Mouse (Mus musculus) spleen, adult 12 weeks (tissue): ENCODE results near the gene Ganc.

Experiments
- DNase-seq: peaks from one replicate; pipeline ENCODE4 v3.0.0; 2022; ENCODE audit warnings: low spot score

The Ganc gene

DNA sequence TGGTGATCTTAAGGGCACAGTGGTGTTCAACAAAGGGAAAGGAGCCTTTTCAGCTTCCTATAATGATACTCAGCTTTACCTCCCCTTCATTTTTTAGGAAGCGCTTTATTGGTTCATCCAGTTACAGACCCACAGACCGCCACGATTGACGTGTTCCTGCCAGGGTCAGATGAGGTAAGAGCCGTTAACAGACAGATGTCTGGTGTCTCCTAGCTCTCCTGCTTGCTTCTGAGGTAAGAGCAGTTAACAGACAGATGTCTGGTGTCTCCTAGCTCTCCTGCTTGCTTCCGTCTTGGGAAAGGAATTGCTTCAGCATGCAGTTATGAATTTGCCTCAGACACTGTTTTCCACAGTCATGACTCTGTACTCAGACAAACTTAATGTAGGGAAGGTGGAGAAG, 47.0 kb downstream of the Ganc start:
- DNase-seq: no peak

DNA sequence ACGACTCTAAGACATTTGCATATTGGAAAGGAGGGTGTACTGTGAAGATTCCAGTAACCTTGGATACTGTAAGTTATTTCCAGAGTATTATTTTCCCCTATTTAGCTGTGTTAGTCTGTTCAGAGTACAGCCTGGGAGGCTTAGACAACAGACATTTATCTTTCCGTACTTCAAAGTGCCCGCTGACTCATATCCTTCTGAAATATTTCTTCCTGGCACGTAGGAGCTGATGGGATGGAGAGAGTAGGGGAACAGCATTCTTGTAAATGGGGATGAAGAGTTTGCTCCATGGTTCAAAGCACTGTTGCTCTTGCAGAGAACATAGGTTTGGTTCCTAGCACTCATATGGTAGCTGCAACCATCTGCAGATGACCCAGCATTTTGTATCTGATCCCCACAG, 48.9 kb downstream of the Ganc start:
- DNase-seq: no peak

DNA sequence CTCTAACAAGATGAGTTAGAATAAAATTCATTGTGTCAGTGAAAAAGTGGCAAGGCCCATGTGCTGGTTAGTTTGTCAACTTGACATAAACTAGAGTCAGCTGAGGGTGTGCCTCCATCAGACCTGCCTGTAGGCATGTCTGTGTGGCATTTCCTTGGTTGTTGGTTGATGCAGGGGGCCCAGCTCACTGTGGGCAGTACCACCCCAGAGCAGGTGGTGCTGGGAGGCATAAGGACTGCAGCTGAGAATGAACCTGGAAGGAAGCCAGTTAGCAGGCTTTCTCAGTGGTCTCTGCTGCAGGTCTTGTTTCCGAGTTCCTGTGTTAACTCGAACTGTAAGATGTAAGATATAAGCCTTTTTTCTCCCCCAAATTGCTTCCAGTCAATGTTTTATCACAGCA, 51.3 kb downstream of the Ganc start:
- no peak for DNase-seq

DNA sequence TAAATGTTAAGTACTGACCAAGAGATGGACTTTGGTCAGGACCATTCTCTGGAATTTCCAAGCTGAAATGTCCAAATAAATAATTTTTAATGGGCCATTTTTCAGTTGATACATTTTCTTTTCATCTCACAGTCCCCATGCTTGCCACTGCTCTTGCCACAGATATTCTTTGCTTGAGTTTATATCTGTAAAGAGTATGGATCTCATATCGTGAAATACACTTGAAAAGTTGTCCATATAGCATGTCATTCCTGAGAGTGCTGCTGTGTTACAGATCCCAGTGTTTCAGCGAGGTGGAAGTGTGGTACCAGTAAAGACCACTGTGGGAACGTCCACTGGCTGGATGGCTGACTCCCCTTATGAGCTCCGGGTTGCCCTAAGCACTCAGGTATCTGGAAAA, 52.0 kb downstream of the Ganc start, which contains the start of gene Capn3:
Capn3 (plus strand) TSS at position 301 of the 400 bp plus-strand sequence.
- no peak for DNase-seq

DNA sequence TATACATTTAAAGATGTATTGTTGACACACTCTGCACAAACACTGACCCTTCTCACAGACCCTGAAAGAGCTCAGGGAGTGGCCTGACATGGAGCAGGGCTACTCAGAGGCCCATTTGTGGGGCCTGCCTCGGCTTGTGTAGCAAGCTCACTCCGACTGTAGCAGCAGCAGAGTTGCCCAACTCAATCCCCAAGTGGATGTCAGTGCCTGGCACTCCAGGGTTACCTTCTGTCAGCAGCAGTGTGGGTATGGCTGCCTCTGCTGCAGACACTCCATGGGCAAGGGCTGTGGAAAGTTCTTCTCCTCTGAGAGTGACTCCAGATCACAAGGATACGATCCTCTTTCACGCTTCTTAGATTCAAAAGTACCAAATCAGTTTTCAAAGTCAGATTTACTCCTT, 56.5 kb downstream of the Ganc start:
- no peak for DNase-seq

DNA sequence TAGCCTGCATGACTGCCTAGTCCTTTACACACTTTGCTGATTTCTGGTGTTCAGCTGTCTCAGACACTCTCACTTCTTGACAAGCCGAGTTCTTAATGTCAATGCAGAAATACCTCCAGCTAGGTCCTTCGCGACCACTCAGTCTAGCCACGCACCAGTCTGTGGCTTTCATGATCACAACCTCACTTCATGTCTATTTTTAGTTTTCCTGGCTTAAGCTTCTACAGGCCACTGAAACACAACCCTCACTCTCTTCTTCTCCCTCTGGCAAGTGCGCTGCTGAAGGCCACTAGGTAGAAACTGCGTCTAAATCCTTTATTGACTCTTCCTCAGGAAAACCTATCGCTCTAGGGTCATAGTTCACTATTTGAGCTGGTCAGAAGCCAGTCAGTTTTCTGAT, 59.6 kb downstream of the Ganc start:
- DNase-seq: no peak

DNA sequence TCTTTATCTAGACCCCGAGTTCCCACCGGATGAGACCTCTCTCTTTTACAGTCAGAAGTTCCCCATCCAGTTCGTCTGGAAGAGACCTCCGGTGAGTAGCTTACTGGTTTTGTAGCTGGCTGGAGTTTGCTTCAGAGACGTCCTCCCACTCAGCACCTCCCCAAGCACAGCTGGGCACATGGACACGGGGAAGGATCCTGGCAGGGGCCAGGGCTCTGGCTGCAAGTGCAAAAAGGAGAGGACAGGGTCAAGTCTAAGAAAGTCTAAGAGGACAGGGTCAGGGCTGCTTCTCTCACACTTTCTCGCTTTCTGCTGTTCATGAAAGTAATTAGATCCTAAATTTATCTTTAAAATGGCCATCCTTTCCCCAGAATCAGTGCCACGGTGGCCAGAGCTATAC, 60.4 kb downstream of the Ganc start:
- DNase-seq: no peak

DNA sequence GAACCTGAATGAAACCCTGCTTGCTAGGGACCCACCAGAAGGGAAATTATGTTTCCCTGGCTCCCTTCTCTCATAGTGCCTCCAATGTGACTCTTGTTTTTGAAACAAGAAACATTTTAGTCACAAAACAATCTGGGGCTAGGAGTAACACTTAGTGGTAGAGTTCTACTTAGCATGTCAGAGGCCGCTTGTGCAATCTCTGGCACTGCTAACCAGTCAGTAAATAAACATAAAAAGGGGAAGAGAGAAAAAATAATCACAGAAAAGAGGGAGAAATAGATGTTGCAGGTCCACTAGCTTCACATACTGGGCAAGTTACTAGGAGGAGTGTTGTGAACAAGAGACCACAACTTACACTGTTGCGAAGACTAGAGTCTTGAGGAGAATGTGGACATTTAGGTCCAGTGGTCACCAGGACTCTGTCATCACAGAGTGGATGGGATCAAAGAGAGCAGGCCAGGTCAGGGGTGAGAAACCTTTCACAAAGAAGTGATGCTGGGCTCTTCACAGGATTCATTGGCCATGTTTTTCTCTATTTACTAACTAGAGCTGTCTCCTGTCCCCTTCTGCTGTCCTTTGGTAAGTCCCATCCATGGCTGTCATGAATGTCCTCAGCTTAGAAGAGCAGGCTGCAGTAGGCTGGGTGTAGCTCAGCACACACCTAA, 61.2 kb downstream of the Ganc start:
- no peak for DNase-seq

DNA sequence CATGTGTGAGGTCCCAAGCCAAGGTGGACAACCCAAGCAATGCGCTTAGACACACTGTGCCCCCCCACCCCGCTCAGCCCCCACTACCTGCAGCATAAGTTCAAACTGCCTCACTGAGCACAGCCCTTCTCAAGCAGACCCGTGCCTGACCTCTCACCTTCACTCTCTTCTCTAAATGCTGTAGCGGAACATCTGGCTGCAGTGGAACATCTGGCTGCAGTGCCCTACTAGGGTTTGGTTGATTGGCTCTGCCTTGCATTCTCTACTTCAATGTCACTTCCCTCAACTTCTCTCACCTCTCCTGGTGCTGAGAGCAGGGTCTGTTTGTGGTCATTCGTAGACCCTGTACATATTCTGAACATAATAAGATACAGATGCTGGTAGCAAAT, 61.7 kb downstream of the Ganc start:
- no peak for DNase-seq

DNA sequence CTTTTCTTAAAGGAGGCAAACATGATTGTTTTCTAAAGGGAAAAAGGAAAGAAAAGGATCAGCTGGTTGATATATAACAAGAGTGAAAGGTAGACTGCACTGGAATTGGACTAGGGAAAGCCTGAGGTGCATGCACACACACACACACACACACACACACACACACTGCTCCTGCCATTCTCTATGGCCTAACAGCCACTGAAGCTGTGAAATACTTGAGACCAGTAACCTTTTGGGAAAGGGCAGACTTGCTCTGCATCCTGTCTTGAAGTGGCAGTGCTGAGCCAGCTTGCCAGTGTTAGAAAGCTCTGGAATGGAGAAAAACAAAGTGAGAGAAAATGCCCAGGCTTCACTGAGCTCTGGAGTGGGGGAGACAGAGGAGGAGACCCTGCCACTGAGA, 64.3 kb downstream of the Ganc start:
- no peak for DNase-seq

DNA sequence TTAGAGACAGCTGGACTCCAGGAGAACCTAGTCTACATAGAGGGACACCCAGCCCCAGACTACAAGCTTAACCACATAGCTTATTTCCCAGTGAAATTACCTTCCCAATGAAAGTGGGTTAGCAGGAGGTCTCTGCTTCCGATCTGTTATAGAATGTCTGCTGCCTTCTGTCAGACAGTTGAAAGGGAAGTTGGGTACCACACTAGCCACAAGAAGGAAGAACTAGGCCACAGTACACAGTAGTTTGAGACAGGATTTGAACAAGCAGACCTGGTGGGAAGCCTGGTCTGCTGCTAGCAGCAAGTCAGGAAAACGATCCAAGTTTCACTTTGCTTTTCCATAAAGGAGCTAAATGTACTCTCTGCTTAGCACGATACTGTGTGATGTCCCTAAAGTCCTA, 65.5 kb downstream of the Ganc start:
- DNase-seq: no peak

DNA sequence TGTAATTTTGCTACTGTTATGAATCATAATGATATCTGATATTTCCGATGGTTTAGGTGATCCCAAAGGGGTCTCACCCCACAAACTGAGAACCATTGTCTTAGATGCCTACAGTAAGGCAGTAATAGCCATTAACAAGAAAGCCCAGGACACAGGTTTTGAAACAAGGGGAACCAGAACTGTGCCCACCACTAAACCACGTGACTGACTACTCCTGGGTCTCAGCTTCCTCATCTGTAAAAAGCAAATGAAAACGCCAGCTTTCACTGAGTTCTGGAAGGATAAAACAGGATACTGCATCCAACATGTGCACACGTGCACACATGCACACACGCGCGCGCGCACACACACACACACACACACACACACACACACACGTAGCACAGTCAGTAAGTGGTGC, 66.0 kb downstream of the Ganc start:
- no peak for DNase-seq

DNA sequence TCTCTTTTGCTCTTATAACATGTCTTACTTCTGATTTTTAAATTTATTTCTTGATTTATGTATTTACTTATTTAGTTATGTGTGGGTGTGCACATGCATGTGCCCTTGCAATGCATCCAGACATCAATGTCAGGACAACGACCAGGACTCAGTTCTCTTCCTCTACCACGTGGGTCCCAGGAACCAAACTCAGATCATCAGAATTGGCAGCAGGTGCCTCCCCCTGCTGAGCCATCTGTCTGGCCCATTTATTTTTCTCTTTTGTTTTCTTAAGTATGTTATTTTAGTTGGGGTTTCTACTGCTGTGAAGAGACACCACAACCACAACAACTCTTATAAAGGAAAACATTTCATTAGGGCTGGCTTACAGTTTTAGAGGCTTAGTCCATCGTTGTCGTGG, 67.2 kb downstream of the Ganc start:
- DNase-seq: no peak

DNA sequence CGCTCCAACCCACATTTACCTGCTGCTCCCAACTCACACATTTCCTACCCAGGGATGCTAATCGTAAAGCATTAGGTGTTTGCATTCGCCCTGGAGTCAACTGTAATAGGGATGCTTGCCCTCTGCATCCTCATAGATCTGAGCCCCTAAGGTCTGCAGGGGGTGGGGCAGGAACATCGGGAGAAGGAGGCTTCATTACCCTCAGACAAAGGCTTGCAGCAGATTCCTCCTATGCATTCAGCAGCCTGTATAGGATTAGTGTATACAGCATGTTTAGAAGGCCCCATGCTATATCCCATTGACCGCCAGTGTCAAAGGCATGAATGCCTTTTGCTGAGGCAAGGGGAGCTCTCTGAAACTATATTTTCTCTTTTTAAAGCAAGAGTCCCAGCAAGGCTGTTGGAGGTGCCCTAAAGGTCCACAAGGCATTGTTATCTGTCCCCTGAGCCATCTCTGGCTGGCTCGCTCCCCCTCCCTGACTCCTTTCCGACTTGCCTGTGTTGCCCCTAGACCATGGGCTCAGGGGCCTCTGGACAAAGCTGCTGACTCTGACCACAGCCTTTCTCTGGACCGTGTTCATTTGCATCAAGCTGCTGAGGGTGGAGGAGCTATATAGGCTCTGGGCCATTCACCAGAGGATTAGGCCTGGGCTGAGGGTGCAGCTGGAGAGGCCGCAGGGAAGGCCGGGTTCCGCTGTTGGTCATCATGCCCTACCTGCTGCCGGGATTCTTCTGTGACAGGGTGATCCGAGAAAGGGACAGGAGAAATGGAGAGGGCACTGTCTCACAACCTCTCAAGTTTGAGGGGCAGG, 72.8 kb downstream of the Ganc start:
- no peak for DNase-seq

DNA sequence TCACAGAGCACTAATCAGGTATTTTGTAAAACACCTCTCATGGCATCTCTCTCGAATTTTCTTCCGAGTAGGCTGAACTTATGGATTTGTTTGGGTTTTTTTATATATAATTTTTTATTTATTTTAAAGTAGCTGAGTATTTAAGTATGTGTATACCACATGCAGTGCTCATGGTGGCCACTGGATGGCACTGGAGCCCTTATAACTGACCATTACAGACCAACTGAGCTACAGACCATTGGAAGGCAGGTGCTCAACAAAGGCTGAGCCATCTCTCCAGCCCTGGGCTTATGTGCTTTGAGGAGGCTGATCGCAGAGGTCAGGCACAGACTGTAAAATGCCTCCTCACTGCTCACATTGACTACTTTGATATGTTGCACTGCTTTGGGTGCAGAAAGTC, 74.9 kb downstream of the Ganc start:
- DNase-seq: peak; percentile 51

DNA sequence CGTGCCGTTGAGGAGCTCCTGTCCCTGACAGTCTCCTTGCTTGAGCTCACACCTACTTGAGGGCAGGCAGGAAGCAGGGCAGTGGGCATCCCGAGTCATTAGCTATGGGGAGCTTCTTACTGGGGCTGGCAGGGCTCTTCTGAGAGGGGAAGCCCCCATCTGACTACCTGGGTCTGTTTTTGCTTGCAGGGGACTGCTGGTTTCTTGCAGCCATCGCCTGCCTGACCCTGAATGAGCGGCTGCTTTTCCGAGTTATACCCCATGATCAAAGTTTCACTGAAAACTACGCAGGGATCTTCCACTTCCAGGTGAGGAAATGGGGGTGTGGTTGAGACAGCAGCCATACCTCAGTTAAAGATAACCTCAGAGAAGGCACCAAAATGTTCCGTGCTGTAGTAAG, 78.2 kb downstream of the Ganc start:
- DNase-seq: no peak

DNA sequence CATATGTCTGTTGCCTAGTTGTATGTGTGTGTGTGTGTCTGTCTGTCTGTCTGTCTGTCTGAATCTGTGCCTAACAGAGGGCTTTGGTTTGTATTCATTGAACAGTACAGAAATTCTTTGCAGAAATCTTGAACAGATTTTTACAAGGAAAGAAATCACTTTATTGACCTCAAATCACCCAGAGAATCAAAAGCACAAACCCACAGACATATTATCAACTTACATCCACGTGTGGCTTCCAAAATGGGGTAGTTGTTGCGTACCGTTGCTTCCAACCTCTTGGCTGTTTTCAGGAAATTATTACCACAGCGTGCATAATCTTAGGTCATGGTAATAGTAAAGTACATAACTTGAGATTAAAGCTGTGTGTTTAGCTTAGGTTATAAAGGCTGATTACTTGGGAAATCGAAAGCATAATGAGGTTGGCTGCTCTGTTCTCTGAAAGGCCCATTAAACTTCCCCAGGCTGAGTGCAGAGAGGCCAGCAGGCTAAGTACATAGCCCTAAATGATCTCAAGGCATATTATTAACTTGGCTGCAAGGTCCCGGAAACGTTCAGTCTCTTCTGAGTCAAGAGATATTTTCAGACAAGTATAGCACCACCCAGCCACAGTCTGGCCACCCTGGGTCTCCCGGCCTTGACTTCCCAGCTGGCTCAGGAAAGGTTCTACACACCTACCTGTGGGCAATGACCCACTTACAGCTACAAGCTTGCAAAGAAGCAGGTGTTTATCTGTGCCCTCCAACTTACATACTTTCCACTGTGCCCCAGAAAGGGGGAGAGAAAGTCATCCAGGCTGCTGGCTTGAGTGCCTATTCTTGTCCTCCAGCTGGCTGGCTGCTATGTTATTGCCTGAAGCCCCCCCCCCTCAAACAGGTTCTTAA, 79.1 kb downstream of the Ganc start:
- DNase-seq: no peak

DNA sequence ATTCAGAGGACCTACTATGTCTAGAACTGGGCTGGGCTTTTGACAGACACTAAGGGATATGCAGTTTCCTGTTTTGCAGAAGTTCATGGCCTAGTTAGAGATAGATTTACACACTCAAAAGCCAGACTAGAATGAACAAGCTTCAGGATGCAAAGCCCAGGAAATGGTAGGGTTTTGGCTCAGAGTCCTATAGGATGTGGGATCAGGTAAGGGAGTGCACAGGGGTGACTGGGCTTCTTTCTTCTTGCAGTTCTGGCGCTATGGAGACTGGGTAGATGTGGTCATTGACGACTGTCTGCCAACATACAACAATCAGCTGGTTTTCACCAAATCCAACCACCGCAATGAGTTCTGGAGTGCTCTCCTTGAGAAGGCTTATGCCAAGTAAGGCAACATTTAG, 80.5 kb downstream of the Ganc start:
- DNase-seq: no peak

DNA sequence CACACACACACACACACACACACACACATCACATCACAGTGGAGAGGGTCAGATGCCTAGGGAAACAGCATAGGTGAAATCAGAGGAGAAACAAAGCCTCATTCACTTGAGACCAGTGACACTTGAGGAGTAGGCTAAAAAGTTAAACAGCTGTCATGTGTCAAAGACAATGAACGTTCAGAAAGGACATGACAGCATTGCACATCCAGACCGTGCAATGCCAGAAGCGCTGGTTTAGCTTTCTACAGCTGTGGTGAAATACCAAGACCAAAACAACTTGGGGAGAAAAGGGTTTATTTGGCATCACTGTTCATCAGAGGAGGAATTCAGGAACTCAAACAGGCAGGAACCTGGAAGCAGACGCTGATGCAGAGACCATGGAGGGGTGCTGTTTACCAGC, 89.6 kb downstream of the Ganc start:
- DNase-seq: no peak

DNA sequence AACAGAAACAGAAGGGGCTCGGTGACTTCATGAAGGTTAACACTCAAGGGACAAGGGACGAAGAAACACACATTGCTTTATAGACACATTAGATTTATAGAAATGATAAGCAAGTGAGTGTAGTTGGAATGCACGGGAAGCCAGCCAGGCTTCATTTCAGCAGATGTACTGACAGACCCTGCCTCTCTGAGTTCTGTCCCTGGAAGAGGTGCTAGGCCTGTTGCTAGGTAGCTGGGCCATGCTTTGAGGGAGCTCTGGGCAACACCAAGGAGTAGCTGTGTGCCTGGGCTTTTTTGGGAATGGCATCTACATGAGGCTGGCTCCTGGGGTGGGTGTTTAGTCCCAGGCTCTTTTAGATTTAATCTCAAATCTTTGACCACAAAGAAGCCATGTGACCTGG, 92.8 kb downstream of the Ganc start:
- no peak for DNase-seq

DNA sequence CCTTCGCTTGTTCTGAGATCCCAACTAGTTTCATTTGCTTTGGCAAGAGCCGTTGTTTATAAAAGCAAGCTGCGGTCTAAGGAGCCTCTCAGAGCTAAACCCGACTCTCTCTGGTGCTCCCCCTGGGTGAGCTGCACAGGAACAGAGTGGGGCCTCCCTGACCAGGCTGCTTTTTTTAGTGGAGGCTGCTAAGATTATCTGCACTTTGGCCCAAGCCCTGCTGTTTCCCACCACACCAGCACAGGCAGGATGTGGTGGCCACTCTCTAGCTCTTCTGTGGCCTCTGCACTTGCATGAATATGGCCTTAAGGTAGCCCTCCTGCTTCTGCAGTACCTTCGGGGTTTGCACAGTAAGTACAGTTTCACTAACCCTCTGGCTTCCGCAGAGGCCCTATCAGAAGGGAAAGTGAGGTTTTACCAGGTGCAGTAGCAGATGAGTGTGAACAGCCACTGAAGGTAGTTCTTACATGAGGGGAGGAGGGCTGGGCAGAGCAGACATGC, 96.3 kb downstream of the Ganc start:
- DNase-seq: no peak

DNA sequence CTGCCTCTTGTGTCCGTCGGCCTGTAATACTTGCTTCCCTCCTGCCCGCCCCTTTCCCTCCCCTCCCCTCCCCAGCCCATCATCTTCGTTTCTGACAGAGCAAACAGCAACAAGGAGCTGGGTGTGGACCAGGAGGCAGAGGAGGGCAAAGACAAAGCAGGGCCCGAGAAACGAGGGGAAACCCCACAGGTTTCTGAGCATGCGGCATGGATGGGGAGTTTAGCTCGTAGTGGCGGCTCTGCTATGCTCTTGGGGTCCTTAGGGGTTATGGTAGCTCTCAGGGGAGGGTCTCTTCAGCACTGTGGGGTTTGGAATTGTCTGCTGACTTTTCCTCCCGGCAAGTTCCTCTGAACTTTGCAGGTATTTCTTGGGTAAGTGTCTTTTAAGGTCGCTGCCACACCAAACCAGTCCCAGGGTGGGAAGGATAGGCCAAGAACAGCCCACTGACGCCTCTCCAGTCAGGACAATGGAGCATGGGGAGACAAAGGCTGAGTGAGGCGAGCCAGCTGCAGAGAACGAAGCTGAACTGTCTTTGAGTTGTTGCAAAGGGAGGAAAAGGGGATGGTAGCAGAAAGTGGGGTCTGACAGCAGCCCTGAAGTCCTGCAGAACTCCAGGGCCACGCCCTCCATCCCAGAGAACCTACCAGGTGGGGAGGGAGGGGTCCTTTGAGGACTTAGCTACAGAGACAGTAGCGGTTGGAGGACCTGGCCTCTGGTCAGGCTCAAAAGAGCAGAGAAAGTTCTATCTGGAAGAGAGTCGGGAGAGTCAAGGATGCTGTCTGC, 97.6 kb downstream of the Ganc start:
- DNase-seq: no peak
